Mouse (Mus musculus): ENCODE results near the gene Draxin. TPM values are rescaled to one million over a fixed set of nuclear protein-coding genes. Genes with fewer than 3 reads are reported as not detected.
A peak's percentile ranks its signal among the peaks of the same experiment; 100 is the strongest.

The Draxin gene
- polyA plus RNA-seq, 1 experiment, result 5.6 TPM

DNA sequence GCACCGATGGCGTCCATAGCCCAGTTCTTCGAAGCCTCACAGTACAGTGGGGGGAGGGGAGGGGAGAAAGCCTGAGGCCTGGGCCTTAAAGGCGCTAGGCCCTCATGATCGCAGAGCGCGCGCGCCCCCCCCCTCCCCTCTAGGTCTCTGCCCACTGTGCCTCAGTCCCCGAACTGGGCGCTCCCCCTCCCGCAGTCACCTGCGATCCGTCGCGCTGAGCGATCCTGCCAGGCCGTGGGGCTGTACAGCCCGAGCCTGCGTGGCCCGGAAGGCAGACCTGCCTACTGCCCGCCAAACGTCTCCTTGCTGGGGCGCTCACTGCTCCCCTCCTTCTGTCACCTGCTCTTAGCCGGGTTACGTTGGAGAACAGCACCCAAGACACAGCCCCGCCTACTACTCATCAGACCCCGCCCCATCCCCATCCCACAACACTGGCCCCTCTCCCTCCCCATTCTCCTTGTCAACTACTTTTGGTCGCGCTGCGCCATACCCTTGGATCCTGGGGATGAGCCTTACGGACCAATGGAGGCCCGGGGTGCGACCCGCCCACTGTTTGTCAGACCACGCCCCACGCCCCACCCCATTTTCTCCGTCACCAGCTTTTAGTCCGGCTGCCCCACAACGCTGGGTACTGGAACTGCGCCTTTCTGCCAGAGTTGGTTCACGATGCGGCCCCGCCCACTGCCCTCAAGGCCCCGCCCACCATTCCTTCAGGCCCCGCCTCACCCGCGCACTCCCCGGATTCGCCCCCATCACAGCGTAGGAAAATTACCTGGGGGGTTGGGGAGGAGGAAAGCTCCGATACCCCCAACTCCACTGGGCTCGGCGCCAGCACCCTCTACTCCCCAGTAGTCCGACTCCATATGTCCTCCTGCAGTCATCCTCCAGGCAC is 29.3 kb upstream of the Draxin start:
- TF ChIP-seq CTCF (IDR thresholded peaks at IDR 0.05; ENCODE audit: control insufficient read depth, insufficient read depth, low read length), result no peak
- peak; percentile 33; the same call in 1 of the 2 replicates for TF ChIP-seq POLR2A (IDR thresholded peaks at IDR 0.05; ENCODE audit: borderline replicate concordance, control insufficient read depth, low read depth, low read length)
- peak overlapping the region; percentile 62 for H3K4me3 ChIP-seq (replicated peaks; ENCODE audit: control insufficient read depth, low read depth, low read length)
- H3K4me1 ChIP-seq (ENCODE audit: control insufficient read depth, insufficient read depth, low read length), result no peaks in the 10 kb centered on the region; the same call in 1 of the 2 replicates
- WGBS, result under 1% methylated on average over 55 of the region's 55 CpGs
- no peak overlapping the region; the same call in 1 of the 2 replicates for H3K27ac ChIP-seq (ENCODE audit: control insufficient read depth, insufficient read depth, low read depth, low read length, poor library complexity)

DNA sequence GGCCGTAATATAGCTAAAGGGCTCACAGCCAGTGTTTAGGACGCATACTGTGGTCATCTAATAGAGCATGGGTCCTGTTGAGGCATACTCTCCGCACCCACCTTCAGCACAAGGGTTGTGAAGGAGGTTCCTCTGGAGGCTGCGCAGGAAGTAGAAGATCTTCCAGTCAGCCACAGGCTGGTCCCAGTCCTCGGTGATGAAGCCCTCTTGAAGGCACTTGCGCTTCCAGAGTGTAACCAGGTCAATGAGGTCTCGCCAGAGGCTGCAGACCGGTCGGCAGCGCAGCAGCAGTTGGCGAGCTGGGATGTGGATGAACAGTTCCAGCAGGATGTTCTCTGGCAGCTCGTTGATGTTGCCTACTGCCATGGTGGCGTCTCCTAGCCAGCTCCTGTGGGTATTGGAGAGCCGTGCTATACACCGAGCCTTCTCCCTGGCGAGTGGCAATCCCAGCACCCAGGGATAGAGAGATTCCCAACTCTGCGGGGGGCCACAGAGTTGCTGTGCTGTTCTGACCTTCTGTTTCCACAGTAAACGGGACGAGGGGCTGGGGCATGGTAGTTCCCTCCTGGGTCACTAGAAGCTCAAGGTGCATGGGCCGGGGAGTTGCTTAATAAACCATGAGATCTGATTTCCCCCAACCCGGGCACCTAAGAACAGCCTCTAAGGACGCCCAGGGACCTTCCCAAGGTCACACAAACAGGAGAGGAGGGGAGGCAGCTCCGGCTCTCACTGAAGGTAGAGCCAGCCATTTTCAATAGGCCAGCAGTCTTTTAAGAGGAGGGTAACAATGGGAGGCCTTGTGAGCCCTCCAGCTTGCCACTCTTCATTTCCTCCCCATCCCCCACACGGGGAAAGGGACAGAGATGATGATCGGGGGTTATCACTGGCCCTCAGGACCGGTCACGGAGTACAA is 28.2 kb upstream of the Draxin start:
- 64% methylated on average over 27 of the region's 27 CpGs for WGBS
- H3K27ac ChIP-seq (ENCODE audit: control insufficient read depth, insufficient read depth, low read depth, low read length, poor library complexity), result no peak overlapping the region
- H3K4me1 ChIP-seq (ENCODE audit: control insufficient read depth, insufficient read depth, low read length), result no peaks in the 10 kb centered on the region; the same call in 1 of the 2 replicates
- TF ChIP-seq POLR2A (IDR thresholded peaks at IDR 0.05; ENCODE audit: borderline replicate concordance, control insufficient read depth, low read depth, low read length) (no peak), CTCF (IDR thresholded peaks at IDR 0.05; ENCODE audit: control insufficient read depth, insufficient read depth, low read length) (no peak)
- no peak overlapping the region for H3K4me3 ChIP-seq (replicated peaks; ENCODE audit: control insufficient read depth, low read depth, low read length)

DNA sequence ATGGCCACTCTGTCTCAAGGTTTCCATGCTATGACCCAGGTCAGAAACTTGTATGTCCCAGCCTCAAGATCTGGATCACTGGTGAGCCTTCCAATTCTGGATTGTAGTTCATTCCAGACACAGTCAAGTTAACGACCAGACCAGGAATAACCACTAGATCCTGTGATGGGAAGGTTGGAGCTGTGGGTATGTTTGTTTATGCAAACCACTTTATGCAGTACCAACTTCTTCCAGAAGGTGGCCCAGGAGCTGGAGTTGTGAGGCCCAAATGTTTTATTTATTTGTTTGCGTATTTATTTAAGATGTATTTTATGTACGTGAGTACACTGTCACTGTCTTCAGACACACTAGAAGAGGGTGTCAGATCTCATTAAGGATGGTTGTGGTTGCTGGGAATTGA is 24.5 kb upstream of the Draxin start:
- TF ChIP-seq POLR2A (IDR thresholded peaks at IDR 0.05; ENCODE audit: borderline replicate concordance, control insufficient read depth, low read depth, low read length) (no peak), CTCF (IDR thresholded peaks at IDR 0.05; ENCODE audit: control insufficient read depth, insufficient read depth, low read length) (no peak)
- Histone ChIP-seq H3K27ac (ENCODE audit: control insufficient read depth, insufficient read depth, low read depth, low read length, poor library complexity) (no peak overlapping the region), H3K4me1 (ENCODE audit: control insufficient read depth, insufficient read depth, low read length) (no peaks in the 10 kb centered on the region; the same call in 1 of the 2 replicates), H3K4me3 (replicated peaks; ENCODE audit: control insufficient read depth, low read depth, low read length) (no peak overlapping the region)
- 57% methylated on average over 3 of the region's 3 CpGs for WGBS

DNA sequence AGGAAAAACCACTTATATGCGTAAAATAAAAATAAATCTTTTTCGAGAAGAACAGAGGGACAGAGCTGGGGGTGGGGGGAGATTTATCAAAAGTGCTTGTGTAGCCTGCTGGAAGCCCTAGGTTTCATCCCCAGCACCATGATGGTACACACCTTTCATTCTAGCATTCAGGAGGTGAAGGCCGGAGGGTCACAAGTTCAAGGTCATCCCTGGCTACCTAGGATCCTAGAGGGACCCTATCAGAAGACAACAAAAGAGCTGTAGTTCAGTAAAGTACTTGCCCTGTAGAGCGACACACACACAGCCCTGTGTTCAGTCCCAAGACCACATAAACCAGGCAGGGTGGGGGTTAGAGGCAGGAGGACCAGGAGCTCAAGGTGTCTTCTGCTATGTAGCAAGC is 23.5 kb upstream of the Draxin start:
- no peak overlapping the region for H3K27ac ChIP-seq (ENCODE audit: control insufficient read depth, insufficient read depth, low read depth, low read length, poor library complexity)
- no peak overlapping the region for H3K4me3 ChIP-seq (replicated peaks; ENCODE audit: control insufficient read depth, low read depth, low read length)
- TF ChIP-seq POLR2A (IDR thresholded peaks at IDR 0.05; ENCODE audit: borderline replicate concordance, control insufficient read depth, low read depth, low read length) (no peak), CTCF (IDR thresholded peaks at IDR 0.05; ENCODE audit: control insufficient read depth, insufficient read depth, low read length) (no peak)
- no peaks in the 10 kb centered on the region for H3K4me1 ChIP-seq (ENCODE audit: control insufficient read depth, insufficient read depth, low read length)
- WGBS, result 85% methylated on average over 4 of the region's 4 CpGs

DNA sequence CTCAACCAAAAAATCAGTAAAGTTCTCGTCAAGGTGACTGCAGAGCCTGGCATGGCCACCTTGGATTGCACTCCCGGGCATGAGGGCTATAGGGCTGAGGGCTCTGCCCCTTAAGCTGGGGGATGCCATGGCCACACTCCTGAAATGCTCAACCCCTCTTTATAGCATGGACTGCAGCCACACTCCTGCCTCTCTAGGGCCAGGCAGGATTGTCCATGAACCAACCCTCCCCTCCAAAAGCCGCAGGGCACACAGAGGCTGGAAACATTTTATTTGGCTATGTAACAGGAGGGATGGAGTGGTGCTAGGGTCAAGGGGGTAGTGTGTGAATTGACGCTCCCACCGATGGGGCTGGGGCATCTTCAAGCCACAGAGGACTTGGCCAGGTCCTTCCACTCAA is 22.0 kb upstream of the Draxin start:
- WGBS, result 87% methylated on average over 5 of the region's 5 CpGs
- Histone ChIP-seq H3K4me1 (ENCODE audit: control insufficient read depth, insufficient read depth, low read length) (no peaks in the 10 kb centered on the region), H3K27ac (ENCODE audit: control insufficient read depth, insufficient read depth, low read depth, low read length, poor library complexity) (no peak overlapping the region), H3K4me3 (replicated peaks; ENCODE audit: control insufficient read depth, low read depth, low read length) (no peak overlapping the region)
- TF ChIP-seq CTCF (IDR thresholded peaks at IDR 0.05; ENCODE audit: control insufficient read depth, insufficient read depth, low read length), result no peak
- no peak for TF ChIP-seq POLR2A (IDR thresholded peaks at IDR 0.05; ENCODE audit: borderline replicate concordance, control insufficient read depth, low read depth, low read length)

DNA sequence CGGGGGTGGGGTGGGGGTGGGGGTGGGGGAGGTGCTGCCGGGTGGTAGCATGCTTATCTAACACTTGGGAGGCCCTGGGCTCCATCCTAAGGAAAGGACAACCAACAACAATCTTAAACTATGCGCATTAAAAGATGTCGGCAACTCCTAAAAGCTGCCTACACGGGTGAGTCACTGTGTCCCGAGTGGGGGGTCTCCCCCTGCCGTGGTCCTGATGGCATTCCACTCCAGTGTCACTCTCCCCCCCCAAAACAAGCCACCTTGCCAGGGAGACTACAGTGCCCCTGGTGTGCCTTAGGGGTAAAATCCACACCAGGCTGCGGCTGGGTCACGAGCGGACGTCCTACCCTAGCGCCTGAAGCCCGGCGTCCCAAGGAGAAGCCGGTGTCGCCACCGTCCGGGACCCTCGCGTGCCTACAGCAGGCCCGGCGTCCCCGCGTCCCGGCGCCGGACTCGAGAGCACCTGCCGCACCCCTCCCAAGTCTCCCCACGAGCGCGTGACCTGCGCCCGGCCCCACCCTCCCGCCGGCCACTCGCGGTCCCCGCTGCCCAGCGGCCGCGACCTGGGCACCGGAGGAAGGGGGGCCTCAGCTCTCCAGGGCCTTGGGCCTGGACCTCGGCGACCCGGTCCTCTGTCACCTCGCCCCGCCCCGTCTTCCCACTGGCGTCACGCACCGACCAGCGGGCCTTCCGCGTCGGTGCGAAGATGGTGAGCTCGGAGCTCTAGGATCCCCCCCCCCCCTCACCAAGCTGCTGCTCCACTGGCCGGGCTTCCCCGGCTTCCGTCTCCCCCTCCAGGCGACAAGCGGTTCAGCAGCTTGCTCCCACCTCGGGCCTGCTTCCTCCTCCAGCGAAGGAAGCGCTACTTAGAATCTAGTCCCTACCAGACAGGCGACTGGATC is 21.0 kb upstream of the Draxin start, which contains the start of gene Fbxo6:
Fbxo6 (minus strand) TSS at position 874 of the 902 bp plus-strand sequence.
- no peaks in the 10 kb centered on the region for H3K4me1 ChIP-seq (ENCODE audit: control insufficient read depth, insufficient read depth, low read length)
- peak within 1 kb of the TSS; percentile 90 for H3K27ac ChIP-seq (ENCODE audit: control insufficient read depth, insufficient read depth, low read depth, low read length, poor library complexity)
- under 1% methylated on average over 67 of the region's 67 CpGs for WGBS
- TF ChIP-seq POLR2A (IDR thresholded peaks at IDR 0.05; ENCODE audit: borderline replicate concordance, control insufficient read depth, low read depth, low read length), result peak; percentile 62; the same call in 1 of the 2 replicates
- peak; percentile 51; the same call in 1 of the 2 replicates for TF ChIP-seq CTCF (IDR thresholded peaks at IDR 0.05; ENCODE audit: control insufficient read depth, insufficient read depth, low read length)
- peak within 1 kb of the TSS; percentile 79 for H3K4me3 ChIP-seq (replicated peaks; ENCODE audit: control insufficient read depth, low read depth, low read length)

DNA sequence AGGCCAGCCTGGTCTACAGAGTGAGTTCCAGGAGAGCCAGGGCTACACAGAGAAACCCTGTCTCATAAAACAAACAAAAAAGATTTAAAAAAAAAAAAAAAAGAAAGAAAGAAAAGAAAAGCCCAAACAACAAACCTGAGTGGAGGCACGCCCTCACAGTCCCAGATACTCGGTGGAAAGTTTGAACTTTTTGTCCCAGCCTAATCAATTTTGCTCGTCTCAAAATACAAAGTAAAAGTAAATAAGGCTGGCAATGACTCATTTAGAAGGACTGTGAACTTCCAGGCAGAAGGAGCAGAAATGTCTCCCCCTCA is 20.4 kb upstream of the Draxin start:
- WGBS, result 20% methylated on average over 3 of the region's 3 CpGs
- Histone ChIP-seq H3K4me3 (replicated peaks; ENCODE audit: control insufficient read depth, low read depth, low read length) (no peak overlapping the region), H3K4me1 (ENCODE audit: control insufficient read depth, insufficient read depth, low read length) (no peaks in the 10 kb centered on the region), H3K27ac (ENCODE audit: control insufficient read depth, insufficient read depth, low read depth, low read length, poor library complexity) (no peak overlapping the region)
- no peak for TF ChIP-seq POLR2A (IDR thresholded peaks at IDR 0.05; ENCODE audit: borderline replicate concordance, control insufficient read depth, low read depth, low read length)
